Mouse (Mus musculus) c-Kit-positive CD71-positive TER-119-negative erythroid progenitor cells, embryonic 14.5 days (primary cell): ENCODE data around the gene Ninj2.

Experiments
- DNase-seq: peaks from one replicate; pipeline ENCODE4 v3.0.0-alpha.2; 2013; ENCODE audit warnings: low read depth

Ninj2 gene

DNA sequence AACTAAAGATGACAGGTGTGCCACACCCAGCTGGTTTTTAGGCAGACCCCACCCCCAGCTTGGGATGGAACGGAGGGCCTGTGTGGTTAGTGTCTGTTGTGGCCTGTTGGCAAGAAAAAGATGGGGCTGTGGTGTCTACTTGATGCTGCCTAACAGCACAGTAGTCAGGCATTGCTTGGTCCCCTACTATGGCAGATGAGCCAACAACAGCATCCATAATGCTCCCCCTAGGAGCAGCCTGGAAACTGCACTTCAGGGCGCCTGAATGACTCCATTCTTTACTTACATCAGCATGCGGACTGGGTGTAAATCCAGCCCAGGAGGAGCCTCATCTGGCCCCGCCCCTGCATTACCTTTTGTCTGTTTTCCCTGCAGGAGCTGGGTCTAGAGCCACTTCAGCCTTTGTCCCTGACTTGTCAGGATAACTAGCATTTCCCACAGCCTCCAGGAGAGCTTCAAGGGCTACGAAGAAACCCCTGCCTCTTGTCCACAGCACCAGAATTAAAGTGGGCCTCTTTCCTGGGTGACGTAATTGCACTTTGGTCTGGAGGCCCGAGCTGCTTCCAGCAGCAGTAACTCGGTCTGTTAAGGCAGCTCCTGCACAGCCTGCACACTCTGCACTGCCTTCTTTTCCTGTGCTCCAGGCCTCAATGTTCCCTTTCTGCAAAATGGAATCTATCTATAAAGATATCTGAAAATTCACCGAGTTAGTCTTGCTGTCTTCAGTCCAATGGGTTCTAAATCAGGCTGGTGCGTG lies 106.7 kb downstream of the Ninj2 start:
- no peak for DNase-seq

GRCm38 (mm10) chr6:120201956-120202355 lies 108.8 kb downstream of the Ninj2 start:
- no peak for DNase-seq

DNA sequence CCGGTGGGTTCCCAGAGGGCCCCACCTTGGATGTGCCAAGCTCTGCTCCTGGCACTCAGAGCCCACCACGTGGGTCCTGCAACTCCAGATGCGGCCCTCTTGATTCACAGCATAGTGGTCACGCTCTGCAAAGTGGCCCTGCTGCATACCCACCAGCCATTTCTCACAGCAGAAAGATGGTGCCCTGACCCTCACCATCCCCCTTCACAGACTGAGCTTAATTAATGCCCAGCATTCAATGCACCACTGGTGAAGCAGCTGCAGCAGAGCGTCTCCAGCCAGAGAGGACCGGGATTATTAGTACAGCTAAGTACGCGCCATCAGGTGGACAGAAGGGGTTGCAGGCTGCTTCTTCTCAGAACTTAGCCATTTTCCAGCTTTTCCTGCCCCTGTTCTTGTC lies 109.3 kb downstream of the Ninj2 start:
- DNase-seq: no peak

DNA sequence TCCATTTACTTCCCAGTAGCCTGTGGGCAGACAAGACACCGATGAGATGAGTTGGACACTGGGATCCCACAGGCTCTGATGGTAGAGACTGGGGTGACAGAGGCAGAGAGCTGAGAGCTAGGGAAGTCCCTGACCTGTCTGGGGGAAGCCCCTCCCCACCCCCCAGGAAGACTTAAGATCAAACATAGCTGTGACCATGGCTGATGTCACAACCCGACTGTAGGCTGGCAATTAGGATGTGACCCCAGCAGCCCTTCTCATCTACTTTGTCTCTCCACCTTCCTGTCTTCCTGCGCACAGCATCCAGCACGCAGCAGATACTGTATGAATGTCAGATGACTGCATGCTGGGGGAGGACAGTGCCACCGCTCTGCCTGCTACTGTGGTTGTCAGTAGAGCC lies 113.4 kb downstream of the Ninj2 start:
- no peak for DNase-seq

DNA sequence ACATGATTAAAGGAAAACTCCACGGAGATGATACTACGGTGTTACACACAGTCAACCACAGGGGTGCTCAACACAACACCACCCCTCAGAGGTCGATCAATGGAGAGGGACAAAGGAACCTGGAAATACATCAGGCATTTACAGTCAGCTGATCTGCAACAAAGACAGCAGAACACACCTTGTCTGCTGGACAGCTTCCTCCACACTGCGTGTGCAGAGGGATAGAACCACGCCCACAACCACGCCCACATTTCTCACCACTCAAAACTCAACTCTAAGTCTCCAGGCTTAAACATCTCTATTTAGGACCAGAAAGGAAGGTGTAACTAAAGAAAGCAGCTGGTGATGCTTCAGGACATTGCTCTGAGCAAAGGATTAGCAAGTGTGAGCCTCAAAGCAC lies 118.4 kb downstream of the Ninj2 start:
- DNase-seq: no peak

DNA sequence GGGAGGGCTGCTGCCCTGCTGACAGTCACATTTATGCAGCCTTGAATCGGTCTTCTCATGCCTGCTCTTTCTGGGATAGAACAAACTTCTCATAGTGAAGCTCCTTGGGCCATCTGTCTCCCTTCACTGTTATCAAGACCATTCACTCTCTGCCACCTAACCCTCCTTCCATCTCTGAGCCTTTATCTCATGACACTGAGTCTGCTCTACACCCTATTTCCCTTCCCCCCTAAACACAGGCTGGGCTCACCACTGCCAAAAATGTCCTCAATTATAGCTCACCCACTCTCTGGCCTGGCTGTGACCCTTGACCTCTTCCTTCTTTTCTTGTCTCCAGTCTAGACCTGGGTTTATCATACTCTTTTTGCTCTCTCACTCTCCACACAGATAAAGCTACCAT lies 123.6 kb downstream of the Ninj2 start:
- peak; percentile 74 for DNase-seq

GRCm38 (mm10) chr6:120219281-120219680 lies 126.1 kb downstream of the Ninj2 start:
- no peak for DNase-seq

DNA sequence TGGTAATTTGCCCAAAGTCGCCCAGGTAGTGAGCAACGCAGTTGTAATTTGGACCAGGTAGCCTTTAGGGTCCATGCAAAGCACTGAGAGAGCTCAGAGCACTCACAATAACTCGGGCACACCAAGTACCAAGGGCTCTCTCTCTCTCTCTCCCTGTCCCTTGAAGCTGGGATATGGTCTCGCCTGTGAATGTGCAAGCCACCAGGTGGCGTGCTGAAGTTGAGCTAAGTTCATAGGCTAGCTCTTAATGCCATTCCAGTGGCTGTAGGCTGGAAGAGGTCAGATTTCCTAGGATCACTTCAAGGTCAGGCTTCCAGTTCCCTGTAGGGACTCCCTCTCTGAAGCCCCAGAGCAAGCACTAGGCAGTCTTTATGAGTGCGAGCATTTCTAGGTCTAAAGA lies 129.5 kb downstream of the Ninj2 start:
- no peak for DNase-seq

DNA sequence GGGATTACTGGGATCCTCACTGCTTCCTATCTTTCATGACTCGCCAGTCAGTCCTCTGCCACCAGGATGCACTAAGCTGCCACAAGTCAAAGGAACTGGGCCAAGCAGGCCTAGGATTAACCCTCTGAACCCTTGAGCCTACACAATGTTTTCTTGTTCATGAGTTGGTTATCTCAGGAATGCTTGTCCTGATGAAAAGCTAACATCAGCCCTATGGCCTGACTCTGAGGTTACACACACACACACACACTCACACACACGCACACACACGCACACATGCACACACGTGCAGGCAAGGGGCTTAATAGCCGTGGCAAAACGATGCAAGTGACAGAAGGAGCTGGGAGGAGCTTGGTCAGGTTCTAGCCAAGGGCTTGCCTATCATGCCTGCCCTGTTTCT lies 132.2 kb downstream of the Ninj2 start:
- no peak for DNase-seq

DNA sequence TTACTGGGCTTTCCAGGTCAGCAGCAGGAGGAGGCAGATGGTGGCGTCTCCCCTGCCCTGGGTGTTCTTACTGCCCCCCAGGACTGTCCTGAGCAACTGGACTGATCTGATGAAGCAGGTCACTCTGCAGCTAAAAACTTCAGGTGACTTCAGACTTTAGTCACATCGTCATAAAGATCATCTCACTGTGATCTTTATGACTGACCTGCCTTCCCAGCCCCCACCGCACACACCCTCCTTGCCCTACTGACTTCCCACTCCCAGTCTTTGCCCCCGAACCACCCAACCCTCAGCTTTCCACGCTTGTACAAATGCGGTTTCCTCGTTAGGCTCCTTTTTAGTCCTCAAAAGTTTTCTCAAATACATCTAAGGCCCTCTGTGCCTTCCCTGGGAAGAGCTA lies 133.9 kb downstream of the Ninj2 start:
- no peak for DNase-seq

- no peak for DNase-seq
Observed at GRCm38 (mm10) chr6:120229806-120230205, 136.7 kb downstream of the Ninj2 start.

DNA sequence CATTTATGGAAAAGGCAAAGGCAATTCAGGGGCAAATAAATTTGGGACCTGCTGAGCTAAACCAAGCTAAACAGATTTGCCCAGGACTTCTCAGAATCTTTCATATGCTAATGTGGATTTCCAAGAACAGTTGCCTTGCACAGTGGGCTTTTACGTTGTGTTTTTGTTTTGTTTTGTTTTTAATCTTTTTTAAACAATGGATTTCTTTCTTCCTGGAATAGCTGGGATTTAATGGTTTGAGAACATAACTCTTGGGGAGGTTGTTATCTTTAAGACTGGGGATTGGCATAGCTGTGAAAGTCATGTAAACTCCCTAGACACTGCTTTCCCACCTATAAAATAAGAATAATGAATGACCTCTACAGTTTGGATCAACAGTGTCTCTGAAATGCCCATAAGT lies 137.3 kb downstream of the Ninj2 start:
- no peak for DNase-seq

DNA sequence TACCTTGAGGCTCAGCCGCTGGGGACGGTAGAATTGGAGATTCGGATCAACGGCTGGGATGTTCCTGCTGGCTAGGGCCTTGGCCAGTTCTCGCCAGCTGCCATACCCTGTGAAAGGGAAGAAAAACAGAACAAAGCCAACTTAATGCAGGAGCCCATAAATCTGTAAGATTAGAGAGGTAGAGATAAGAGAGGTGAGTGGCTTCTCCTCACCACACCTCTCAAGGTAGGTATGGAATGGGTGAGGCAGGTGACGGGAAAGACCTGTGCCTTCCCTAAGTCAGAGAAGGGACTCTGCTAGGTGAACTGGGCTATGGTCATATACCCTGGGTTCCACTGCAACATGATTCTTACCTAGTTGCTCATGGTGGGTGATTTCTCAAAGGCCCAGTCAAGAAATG lies 139.7 kb downstream of the Ninj2 start:
- no peak for DNase-seq

GRCm38 (mm10) chr6:120235874-120236273 lies 142.7 kb downstream of the Ninj2 start:
- no peak for DNase-seq

GRCm38 (mm10) chr6:120240461-120240860 lies 147.3 kb downstream of the Ninj2 start:
- DNase-seq: no peak

DNA sequence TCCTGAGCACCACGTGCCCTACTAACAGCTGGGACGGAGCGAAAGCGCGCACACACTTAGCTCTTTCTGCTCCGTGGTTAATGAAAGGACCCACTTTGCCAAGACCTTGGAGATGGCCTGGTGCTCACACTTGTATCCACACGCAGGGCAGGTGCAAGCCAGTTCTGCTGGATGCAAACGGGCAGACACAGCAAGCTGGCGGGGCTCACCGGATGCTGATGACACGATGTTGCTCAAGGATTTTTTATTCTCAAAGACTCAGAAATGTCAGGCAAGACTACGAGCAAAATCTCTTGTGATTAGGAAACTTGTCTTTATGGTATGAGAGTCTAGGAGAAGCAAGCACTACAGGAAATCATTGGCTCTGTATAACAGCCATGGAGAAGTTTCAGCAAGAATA lies 148.3 kb downstream of the Ninj2 start:
- DNase-seq: no peak

GRCm38 (mm10) chr6:120242530-120242929 lies 149.4 kb downstream of the Ninj2 start:
- no peak for DNase-seq

- DNase-seq: no peak
Observed at GRCm38 (mm10) chr6:120243250-120243649, 150.1 kb downstream of the Ninj2 start.

DNA sequence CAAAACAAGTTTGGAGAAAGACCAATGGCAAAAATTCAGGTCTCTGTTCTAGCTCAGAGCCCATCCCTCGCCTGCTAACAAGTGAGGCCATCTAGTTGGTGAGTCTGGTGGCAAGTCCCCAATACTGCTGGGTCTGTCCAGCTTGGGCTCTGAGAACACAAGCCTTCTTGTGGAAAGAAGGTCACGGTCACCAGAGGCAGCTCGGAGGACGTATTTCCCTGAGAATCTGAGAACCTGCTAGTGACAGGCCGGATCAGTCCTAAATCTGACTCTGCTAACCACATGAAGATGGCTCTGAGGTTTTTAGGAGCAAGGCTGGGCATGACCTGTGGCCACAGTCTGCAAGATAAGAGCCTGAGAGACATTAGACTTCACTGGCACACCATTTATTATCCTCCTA lies 153.5 kb downstream of the Ninj2 start:
- DNase-seq: no peak

DNA sequence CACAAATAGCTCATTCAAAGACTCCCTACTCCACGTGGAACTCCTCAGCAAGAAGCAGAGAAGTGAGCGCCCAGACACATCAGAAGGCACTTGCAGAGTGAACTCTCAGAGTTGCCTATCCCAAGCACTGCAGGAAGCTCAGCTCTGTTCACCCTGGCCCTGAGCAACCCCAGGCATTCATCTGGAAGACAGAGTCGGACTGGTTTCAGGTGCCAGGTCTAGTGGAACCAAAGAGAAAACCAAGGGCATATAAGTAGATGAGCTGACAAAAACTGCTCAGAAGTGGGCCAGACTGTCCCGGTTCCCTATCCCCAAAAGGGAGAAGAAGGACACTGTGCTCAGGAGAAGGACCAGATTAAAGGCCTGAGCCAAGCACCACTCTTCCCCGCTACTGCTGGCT lies 156.7 kb downstream of the Ninj2 start:
- no peak for DNase-seq
